Mouse (Mus musculus) left cerebral cortex, postnatal 25 days (tissue): ENCODE results near the gene Umod. TPM values are rescaled to one million over a fixed set of nuclear protein-coding genes. Genes with fewer than 3 reads are reported as not detected.

Source experiments
- DNase-seq, 2 experiments: peaks; one replicate each; pipeline ENCODE4 v3.0.0; 2022; ENCODE audit warnings: low spot score in 2 of 2, mixed read lengths in 1 of 2
- intact Hi-C: fragments of 180-260 bp; cut with DNase I; formaldehyde crosslinking; loops from one replicate; pipeline ENCODE4 v1.15.1; 2025
- total RNA-seq, 2 experiments: library from RNA; stranded (reverse); gene quantifications; 2 replicates each; pipeline ENCODE4 v1.2.3; 2021

The Umod gene
- total RNA-seq, 2 experiments from 2014 or later: not detected

DNA sequence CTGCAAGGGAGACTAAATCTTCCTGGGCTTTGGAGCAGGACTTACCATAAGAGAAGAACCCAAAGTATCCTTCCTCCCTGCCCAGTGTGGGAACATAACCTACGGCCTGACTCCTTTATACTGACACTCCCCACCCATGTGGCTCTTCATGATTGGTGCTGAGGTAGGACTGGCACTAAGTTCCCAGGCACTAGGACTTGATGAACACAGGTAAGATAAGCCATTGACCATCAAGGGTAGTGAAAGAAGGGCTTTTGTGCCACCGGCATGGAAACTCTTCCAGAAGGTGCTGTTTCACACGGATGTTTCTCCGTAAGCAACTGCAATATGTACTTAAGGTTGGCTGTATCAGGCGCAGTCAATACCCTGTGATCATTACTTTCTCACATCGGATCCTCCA is 19.9 kb downstream of the Umod start, which contains the start of gene Gp2:
Gene Gp2, minus strand, starts transcription at position 101 of the 400 bp plus-strand sequence.
- no peak for DNase-seq
- intact Hi-C loops: no loop called here

- no peak for DNase-seq
- intact Hi-C loops: loop anchor here (5.0 kb wide), 1 partner anchor 63 kb away; the partner anchor contains the start of gene Acsm5
Measured at GRCm38 (mm10) chr7:119454192-119454591, 24.9 kb downstream of the Umod start.

GRCm38 (mm10) chr7:119443849-119444248 is 35.2 kb downstream of the Umod start:
- peak in 1 of 2 experiments; percentile 16 for DNase-seq
- intact Hi-C loops: loop anchor here (5.0 kb wide), 1 partner anchor 68 kb away; no protein-coding TSS in a partner anchor

DNA sequence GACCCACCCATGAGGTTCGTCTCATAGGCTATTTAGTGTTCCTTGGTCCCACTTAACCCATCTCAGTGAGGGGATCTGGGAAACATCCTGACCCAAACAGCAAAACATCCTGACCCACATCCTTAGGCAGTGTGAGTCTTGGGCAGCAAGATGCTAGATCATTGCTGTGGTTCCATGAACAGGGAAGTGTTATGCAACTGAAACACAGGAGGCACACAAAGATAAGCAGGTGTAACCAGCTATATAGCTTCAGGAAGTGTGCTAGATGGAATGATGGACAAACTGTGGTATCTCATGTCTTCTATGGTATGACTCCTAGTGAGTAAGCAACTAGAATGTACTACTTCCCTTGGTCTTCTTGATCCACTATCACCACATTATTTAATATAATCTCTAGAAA is 37.1 kb downstream of the Umod start:
- intact Hi-C loops: loop anchor here (5.0 kb wide), 1 partner anchor 70 kb away; no protein-coding TSS in a partner anchor
- DNase-seq: no peak

- intact Hi-C loops: loop anchor here (2.0 to 5.0 kb wide), 3 partner anchors 90 to 404 kb away; partner anchors contain the start of gene Acsm5
- DNase-seq: peak; percentile 68 to 81
Measured at GRCm38 (mm10) chr7:119427180-119427616, 51.9 kb downstream of the Umod start.

DNA sequence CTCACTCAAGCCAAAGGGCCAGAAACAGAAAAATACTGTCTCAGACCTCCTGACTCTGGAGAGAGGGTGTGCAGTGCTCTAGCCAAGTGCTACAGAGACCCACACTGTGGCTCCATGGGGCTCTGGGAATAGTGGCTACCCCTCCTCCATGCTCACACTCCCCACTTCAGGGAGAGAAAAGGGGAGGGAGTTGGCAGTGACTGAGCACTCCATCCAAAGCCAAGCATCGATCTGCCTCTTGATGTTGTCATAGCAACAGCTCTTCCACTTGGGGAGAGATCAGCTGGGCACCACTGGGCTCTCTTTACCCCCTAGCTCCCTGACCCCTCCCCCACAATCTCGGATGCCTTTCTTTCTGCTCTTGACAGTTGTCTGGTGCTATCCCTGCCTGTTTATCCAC is 58.4 kb downstream of the Umod start:
- peak in 1 of 2 experiments; percentile 18 for DNase-seq
- intact Hi-C loops: no loop called here

DNA sequence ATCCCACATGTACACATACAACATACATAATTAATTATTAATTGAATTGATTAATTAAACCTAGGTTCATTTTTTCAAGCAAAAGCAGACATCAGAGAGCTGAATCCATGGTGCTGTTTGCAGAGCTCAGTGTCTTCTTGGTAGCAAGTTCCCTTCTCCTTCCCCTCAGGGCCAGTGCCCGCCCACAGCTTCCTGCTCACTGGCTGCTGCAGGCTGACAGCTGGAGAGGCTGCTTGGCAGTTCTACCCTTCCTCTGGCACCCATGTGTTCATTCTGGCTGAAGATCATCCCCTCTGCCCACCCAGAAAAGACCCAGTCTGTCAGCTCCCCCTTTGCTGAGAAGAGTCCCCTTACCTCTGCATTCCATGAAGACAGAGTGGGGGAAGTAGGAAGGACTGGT is 60.6 kb downstream of the Umod start:
- peak in 1 of 2 experiments; percentile 12 for DNase-seq
- intact Hi-C loops: no loop called here

Other genes starting within 250 kb of the Umod start
- gene Gp2, start 20.0 kb downstream of the Umod start, total RNA-seq: not detected
- 1 to 10 TPM in 1 of 2 experiments, under 1 TPM in 1; 0.41 to 1.0 TPM for gene Acsm5, start 40.2 kb upstream of the Umod start, total RNA-seq
- gene Pdilt, start 44.2 kb upstream of the Umod start, total RNA-seq: not detected
- not detected for gene Acsm2, start 75.1 kb upstream of the Umod start, total RNA-seq
- gene Acsm1, start 127.7 kb upstream of the Umod start, total RNA-seq: not detected
- gene Acsm4, start 210.7 kb upstream of the Umod start, total RNA-seq: not detected
- 10 to 100 TPM; 41.4 to 44.5 TPM for gene Thumpd1, start 241.5 kb upstream of the Umod start, total RNA-seq